Mouse (Mus musculus) forelimb bud, embryonic 11.5 days (tissue): ENCODE results near the gene C1qtnf7.
A peak's percentile ranks its signal among the peaks of the same experiment; 100 is the strongest.

Experiments
- DNase-seq: peaks from one replicate; pipeline ENCODE4 v3.0.0-alpha.2; 2012; ENCODE audit warnings: low read depth, low spot score

C1qtnf7 gene

DNA sequence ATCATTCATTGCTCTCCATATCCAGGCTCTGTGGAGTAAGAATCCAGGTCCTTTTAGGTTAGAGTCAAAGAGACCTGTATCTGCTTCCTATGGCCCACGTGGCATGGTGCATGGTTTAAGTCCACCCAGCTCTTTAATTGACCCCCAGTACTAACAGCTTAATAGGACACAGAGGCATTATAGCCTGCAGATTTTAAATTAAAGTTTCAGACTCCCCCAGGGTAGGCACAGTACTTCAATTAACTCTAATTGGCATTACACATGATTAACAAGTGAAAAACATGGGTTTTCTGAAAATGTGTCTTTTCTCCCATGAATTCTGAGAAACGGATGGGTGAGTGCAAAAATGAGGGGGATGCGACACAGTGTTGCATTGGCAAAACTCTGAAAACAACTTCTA is 92.7 kb downstream of the C1qtnf7 start:
- no peak for DNase-seq

DNA sequence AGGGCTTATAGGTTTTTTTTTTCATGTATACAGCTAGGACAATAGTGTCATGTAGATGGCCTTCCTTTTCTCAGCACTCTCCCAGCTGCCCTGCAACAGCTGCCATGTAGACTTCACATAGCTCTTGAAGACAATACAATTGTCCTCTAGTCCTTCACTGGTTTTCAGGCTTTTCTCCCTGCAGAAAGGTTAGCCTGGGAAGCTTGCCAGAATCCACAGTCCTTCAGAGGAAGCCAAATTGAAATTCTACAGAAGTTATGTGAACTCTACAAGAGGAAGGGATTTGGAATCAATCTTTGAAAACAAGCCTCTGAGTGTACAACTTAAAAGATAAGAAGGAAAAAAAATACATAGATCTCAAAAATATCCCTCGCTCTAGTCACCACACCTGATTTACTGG is 94.4 kb downstream of the C1qtnf7 start:
- DNase-seq, result no peak

DNA sequence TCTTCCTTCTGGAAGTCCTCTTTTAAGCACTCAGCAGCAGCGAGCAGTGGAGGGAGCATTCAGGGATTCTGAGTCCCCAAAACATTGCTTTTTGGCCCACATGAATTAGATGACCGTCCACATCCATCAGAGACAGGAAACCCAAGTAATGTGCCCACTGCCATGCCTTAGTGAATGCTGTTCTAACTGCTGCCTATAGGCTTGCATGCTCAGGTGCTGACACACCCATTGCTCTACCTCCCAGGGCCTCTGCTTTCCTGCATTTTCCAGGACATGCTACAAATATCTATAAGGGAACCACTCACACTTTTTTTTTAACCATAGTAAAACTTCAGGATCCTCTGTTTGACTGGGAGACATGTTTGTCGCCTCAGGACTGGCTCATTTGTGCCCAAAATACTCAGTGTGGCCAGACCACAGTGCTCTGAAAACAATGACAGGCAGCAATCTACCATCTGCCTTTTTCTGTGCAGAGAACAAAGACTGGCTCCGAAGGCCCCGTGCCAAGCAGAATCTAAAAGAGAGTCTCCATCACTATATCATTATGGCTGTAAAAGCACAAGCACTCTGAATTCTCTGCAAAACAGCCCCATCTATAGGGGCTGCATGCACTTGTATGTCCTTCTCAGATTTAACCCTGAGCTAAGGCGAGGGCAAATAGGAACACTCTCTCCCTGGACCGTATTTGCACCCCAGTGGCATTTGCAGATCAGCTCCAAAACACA is 106.4 kb downstream of the C1qtnf7 start:
- no peak for DNase-seq

DNA sequence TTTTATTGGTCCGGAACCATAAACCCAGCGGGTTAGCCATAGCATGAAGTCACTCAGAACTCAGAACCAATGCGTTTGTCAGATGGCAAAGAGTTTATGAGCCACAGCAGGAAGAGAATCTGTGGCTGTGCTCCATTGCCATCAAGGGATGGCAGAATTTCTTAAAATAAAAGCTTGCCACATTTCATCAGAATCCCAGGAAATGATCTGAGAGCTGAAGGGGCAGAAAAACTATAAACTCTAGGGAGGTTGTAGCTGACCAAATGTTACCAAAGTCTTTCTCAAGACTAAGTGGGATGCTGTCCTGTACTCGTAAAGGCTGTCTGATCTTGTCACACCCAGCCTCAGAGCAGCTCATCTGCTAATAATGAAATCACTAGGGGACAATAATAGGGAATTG is 110.1 kb downstream of the C1qtnf7 start:
- DNase-seq, result no peak

DNA sequence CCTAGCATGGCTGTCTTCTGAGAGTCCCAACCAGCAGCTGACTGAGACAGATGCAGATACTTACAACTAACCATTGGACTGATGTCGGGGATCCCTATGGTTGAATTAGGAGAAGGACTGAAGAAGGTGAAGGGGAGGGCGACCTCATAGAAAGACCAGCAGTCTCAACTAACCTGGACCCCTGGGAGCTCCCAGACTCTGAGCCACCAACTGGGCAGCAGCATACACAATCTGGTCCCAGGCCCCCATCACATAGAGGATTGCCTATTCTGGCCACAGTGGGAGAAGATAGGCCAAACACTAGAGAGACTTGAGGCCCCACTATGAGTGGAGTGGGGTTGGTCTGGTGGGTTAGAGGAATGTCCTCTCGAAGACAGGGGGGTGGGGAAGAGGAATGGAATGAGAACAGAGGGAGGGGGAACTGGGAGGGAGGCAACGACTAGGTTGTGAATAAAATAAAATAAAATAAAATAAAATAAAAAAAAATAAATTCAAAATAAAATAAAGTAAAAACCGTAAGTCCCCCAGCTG is 118.8 kb downstream of the C1qtnf7 start:
- DNase-seq, result no peak

DNA sequence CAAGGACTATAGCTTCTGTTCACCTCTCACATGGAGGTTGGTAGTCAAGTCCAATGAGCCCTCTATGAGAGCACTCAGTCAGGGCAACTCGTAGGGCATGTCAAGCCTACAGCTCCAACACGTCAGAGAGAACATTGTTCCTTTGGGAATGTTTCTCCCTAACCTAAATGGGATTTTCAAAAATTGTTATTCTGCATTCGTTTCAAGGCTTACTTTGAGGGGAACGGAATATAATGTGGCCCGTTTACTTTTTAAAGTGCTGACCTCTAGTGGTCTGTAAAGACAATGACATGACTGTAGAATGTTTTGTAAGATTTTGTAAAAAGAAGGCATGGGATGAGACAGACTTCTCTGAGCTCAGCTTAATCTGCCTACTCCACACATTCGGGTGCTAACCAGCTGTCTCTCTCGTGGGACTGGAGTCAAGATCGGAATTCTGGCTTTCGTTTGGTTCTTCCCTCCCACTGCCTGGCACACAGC is 119.3 kb downstream of the C1qtnf7 start:
- DNase-seq, result peak; percentile 16

DNA sequence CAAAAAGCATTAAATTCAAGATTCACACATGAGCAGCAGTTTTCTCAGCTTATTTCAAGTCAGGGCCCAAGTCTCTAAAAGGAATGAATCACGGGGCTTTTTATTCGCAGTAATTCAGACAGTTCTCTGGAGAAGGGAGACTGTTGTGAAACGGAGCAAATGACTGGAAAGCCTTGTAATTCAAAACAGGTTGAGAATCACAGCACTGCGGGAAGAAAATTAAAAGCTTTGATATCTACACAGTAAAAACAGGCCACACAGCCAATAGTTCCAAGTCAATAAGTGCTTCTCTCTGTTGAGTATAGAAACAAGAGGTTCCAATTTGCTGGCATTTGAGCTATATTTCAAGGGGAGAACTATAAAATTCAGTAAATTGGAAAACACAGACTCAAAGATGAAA is 129.7 kb downstream of the C1qtnf7 start:
- peak; percentile 61 for DNase-seq

DNA sequence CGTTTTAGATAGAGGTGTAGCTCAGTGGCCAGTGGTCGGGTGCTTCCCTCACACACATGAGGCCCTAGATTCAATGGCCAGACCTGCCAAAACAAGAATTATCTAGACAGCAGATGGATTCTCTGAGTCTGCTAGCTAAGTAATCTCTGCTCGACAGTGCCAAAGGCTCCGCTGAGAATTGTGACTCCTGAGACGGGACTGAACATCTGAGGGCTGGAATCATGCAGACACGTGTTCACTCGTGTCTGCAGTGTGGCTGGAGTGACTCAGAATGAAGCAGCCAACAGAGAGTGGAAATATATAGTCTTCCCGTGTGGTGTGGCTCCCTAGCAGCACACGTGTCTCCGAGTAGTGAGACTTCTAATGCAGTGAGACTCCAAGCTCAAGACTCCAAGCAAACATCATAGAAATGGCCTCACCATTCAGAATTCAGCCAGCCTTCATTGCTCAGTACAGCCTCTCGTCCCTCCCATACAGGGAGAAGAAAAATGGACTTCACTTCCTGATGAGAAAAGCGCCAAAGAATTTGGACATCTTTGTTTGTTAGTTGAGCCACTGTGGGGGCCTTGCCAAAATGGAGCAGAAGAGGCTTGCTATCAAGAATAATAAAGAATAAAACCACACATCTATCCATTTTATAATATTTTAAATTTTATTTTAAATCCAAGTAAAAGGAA is 131.9 kb downstream of the C1qtnf7 start:
- DNase-seq, result no peak

DNA sequence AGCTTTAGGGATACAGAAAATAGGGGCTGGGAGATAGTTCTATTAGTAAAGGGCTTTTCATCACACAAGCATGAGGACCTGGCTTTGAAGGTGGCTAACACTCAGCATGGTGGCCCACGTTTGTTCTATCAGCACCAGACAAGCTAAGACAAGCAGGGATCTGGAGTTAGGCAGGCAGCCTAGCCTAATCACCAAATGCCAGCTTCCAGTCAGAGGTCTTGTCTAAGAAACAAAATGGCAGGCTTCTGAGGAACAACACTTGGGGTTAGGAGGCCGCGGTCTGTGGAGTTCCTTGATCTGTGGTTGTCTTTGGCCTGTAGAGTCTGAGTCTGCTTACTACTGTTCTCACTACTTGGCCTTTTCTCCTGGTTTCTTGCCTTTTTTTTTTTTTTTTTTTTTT is 146.2 kb downstream of the C1qtnf7 start:
- DNase-seq, result no peak

DNA sequence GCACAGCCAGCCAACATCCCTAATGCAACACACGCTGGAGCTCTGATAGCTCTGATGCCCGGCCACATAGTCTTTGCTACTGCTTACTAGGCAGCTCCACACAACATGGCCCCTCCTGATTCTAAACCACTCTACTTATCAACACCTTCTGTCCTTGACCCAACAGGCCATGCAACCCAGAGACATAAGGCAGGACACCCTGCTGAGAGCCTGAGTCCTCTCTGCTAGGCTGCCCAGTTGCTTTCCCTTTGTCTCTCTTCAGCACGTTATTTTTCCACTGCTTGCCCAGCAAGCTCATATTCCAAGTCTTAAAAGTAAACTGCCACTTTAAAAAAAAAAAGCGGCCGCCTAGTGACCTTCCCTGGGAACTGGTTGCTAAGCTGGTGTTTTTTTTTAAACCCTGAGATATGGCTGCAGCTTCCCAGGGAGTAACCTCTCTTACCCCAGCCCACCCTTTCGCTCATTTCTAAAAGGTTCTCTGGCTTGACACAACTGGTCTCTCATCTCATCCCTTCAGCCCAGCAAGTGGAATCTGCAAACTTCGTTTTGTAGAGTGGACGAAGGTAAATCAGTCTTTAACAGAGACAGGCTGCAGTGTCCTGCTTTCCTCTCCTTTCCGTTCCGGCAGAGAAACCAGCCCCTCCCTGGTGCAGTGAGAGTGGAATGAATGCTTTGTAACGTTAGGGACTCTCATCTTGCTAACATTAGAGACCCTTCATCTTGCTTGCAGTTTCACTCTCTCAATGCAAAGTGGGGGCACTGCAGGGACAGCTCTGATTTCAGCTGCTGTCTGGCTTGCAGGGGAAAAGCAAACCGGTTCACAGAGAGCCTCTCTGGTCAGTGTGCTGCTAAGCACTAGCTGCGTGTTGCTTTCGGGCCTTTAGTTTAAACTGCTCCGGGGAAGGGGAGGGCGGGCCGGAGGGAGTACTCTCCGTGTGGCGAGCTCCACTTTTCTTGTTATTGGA is 146.9 kb downstream of the C1qtnf7 start, which contains the start of gene Cc2d2a:
Gene Cc2d2a, plus strand, starts transcription at position 350 of the 965 bp plus-strand sequence.
- peak; percentile 67 for DNase-seq

DNA sequence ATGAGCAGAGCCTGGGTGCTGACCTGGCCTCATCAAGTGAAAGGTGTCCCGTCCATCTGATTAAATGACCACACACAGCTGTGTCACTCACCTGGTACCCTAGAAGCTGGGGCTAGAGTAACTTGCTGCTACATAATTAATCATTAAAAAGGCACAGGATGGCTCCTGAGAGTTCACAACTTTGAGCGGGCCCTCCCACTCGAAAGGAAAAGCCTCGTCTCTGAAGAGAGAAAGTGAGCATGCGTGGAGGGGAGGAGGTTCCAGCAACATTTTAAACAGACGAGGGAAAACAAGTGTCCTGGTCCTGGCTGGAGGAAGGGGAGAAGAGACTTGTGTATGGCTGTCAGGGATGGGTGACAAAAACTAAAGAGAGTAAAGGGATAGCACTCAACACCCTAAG is 148.2 kb downstream of the C1qtnf7 start:
- DNase-seq, result no peak

DNA sequence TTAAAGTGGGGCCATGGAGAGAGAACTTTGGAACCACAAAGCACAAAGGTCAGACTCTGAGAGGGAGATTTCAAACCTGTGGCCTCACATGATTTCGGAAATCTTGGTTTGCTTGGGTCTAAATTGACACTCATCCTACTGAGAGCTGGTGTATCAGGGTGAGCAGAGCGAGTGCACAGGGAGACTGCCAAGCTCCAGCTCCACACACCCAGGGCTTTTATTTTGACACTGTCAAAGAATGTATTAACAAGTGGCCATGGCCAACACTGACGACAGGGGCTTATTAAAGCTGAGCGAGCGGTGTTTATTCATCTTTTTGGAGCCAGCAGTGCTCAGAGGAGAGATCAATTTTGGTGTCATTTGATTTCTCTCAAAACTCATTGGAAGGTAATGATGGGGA is 149.8 kb downstream of the C1qtnf7 start:
- no peak for DNase-seq
